Mouse (Mus musculus): ENCODE results near the gene Heyl.
A peak's percentile ranks its signal among the peaks of the same experiment; 100 is the strongest.

DNA sequence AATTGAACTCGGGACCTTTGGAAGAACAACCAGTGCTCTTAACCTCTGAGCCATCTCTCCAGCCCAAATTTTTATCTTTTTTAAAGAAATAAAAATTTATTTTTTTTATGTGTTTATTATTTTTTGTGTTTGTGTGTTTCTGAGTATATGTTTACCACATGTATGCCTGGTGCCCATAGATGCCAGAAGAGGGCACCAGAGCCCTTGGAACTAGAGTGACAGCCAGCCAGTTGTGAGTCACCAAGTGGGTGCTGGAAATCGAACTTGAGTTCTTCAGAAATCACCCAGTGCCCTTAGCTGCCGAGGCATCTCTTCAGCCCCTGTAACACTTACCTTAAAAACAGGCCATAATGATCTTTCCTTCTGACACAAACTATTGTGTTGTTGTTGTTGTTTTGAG, 37.7 kb downstream of the Heyl start:
- no peak for TF ChIP-seq TBP (IDR thresholded peaks at IDR 0.05; ENCODE audit: low read depth, low read length)
- TF ChIP-seq E2F4 (IDR thresholded peaks at IDR 0.05; ENCODE audit: borderline replicate concordance, low read depth, low read length) = no peak
- no peak for TF ChIP-seq POLR2A (IDR thresholded peaks at IDR 0.05; ENCODE audit: control insufficient read depth in 1 of 2, insufficient read depth in 1 of 2, low read depth in 1 of 2, low read length in 2 of 2, poor library complexity in 1 of 2)
- no peak for TF ChIP-seq USF2 (IDR thresholded peaks at IDR 0.05; ENCODE audit: borderline replicate concordance in 1 of 2, insufficient read depth in 1 of 2, low read depth in 1 of 2, low read length in 2 of 2)
- no peak for TF ChIP-seq GATA1 (IDR thresholded peaks at IDR 0.05; ENCODE audit: low read depth, low read length)
- TF ChIP-seq POLR2AphosphoS2 (IDR thresholded peaks at IDR 0.05; ENCODE audit: low read length) = no peak
- peak; percentile 14 to 57 (median 56); a peak in 5 of 6 replicates for TF ChIP-seq CTCF (IDR thresholded peaks at IDR 0.05 in 2 of 3, conservative IDR thresholded peaks at IDR 0.05 in 1 of 3; ENCODE audit: control insufficient read depth in 1 of 3, insufficient read depth in 1 of 3, low read depth in 2 of 3, low read length in 3 of 3, poor library complexity in 1 of 3, severe bottlenecking in 1 of 3)
- no peak for TF ChIP-seq EP300 (IDR thresholded peaks at IDR 0.05; ENCODE audit: low read depth in 1 of 2, low read length in 2 of 2)
- no peak for TF ChIP-seq ZNF384 (IDR thresholded peaks at IDR 0.05; ENCODE audit: low read depth, low read length)
- no peak for TF ChIP-seq ETS1 (IDR thresholded peaks at IDR 0.05; ENCODE audit: low read depth, low read length)

Measured in MEL (cell line).